Mouse (Mus musculus) megakaryocyte, adult 5-6 weeks (primary cell): ENCODE measurements around the gene Ppig. TPM values are rescaled to one million over a fixed set of nuclear protein-coding genes. Genes with fewer than 3 reads are reported as not detected.
A peak's percentile ranks its signal among the peaks of the same experiment; 100 is the strongest.
"Not testable (repeated sequence)": the region's sequence is repeated elsewhere in the genome, so short reads cannot be mapped to it uniquely, and the experiment has no call there.

ENCODE experiments used
- ATAC-seq: 2 replicates; pipeline ENCODE4 v1.8.0; 2016; ENCODE audit warnings: mild to moderate bottlenecking, inconsistent platforms; ENCODE audit not compliant: poor library complexity, severe bottlenecking
- total RNA-seq, 2 experiments: library from RNA; stranded (forward) in 1 of 2; stranded (reverse) in 1 of 2; fragments of 153-499, 151-499 nt in 1 of 2; fragments of 221-1000, 200-1000 nt in 1 of 2; gene quantifications; 2 replicates each; pipeline versions ENCODE4 v1.2.3 to v1.2.4; 2015 to 2017

The Ppig gene
- total RNA-seq (2015): 83.7 and 91.7 TPM in 2 replicates
- total RNA-seq (2017): 54.9 and 62.2 TPM in 2 replicates

GRCm38 (mm10) chr2:69722273-69722649 lies at the start of gene Ppig:
Gene Ppig (plus strand): TSS chr2:69722545.
- ATAC-seq: no peak

- ATAC-seq: no peak
Measured at GRCm38 (mm10) chr2:69673723-69674122, 48.6 kb upstream of the Ppig start.

- ATAC-seq: no peak
Measured at GRCm38 (mm10) chr2:69675266-69675665, 47.1 kb upstream of the Ppig start.

GRCm38 (mm10) chr2:69676713-69677112 lies 45.6 kb upstream of the Ppig start:
- ATAC-seq: no peak

DNA sequence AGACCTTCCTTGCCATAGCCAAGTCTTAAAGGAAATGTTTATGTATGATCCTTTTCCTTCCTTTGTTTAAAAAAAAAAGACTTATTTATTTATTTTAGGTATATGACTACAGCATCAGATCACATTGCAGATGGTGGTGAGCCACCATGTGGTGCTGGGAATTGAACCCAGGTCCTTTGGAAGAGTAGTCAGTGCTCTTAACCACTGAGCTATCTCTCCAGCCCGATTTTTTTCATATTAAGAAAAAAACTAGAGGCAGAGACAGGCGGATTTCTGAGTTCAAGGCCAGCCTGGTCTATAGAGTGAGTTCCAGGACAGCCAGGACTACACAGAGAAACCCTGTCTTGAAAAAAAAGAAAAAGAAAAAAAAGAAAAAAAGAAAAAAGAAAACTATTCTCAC lies 45.1 kb upstream of the Ppig start:
- not testable (repeated sequence) for ATAC-seq

- no peak; the same call in 1 of the 2 replicates for ATAC-seq
Measured at GRCm38 (mm10) chr2:69679990-69680389, 42.4 kb upstream of the Ppig start.

- ATAC-seq: no peak
Measured at GRCm38 (mm10) chr2:69681931-69682330, 40.4 kb upstream of the Ppig start.

- ATAC-seq: no peak
Measured at GRCm38 (mm10) chr2:69683036-69683805, 39.1 kb upstream of the Ppig start.

GRCm38 (mm10) chr2:69684488-69684887 lies 37.9 kb upstream of the Ppig start:
- ATAC-seq: no peak

DNA sequence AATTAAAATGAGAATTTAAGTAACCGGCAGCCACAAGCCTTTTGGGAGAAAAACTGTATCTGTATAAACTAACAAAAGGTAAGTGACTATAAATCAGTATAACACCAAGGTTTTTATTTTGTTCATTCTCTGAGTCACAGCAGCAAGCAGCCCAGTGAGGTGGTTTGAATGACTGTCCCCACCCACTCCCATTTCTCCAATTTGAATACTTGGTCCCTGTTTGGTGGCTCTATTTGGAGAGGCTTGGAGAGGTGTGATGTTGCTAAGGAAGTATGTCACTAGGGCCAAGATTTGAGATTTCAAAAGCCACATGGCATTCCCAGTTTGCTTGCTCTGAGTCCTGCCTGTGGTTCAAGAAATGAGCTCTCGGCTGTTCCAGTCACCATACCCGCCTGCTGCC lies 32.1 kb upstream of the Ppig start:
- ATAC-seq: no peak

DNA sequence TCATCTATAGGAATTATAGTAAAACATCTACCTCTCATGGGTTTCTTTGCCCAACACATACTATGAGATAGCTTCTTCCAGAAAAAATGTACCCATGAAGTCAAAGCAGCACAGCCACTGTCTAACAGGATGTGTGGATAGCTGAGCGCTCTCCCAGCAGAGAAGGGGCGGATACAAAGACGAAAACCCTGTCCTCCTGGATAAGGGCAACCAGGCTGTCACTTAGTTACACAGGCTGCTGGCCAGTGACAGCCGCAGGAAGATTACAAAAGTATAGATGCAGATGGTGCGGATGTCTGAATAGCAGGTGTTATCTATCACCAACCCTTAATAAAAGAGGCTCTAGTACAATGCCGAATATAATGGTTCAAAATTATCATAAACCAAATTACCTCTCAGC lies 31.5 kb upstream of the Ppig start:
- ATAC-seq: no peak

GRCm38 (mm10) chr2:69693501-69693900 lies 28.8 kb upstream of the Ppig start:
- ATAC-seq: no peak

GRCm38 (mm10) chr2:69700446-69700845 lies 21.9 kb upstream of the Ppig start:
- no peak for ATAC-seq

DNA sequence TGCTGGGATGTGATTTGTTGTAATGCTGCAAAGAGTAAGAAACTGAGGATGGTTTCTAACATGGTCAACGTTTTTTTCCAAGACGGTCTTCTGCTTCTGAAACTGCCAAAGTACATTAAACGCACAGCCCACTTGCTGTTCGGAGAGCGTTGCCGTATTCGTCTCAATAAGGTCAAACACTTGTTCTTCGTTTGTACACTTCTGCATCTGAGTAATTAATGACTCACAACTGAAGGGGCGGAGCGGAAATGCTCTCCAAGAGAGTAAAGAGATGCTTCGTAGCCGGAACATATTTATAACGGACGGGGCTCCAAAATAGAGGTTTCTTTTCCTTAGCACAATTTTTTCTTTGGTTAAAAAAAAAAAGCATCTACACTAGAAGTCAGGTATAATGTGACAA lies 10.2 kb upstream of the Ppig start:
- ATAC-seq: no peak

DNA sequence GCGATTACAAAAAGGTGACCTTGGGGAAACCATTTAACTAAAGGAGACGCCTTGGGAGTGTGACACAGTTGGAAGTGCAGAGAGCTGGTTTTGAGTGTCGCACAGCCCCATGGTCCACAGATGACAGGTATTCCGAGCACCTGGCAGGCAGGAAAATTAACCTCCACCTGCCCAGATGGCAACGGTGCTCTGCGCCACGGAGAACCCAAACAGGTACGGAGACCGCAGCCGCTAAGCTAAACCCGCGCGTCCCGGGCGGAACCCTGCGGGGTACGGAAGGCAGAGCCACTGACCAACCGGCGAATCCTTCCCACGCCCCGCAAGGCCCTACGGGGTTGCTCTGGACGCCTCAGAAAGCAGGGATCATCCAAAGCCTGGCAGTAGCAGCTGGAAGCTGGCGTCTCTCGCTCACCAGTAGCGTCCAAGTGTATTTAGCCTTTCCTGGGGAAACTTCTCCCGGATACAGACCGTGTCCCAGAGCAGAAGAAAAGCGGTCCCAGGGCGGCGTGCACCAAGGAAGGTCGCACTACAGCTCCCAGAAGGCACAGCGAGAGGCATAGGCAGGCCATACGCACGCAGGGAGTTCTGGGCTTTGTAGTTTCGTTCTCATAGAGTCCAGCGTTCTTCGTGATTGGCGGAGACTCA lies 9.2 kb upstream of the Ppig start, which contains the start of gene Fastkd1:
Fastkd1 (minus strand) TSS at position 536 of the 645 bp plus-strand sequence.
- ATAC-seq: peak; percentile 97

- ATAC-seq: no peak
Measured at GRCm38 (mm10) chr2:69713626-69714014, 8.7 kb upstream of the Ppig start.

- ATAC-seq: no peak
Measured at GRCm38 (mm10) chr2:69714126-69714525, 8.2 kb upstream of the Ppig start.

DNA sequence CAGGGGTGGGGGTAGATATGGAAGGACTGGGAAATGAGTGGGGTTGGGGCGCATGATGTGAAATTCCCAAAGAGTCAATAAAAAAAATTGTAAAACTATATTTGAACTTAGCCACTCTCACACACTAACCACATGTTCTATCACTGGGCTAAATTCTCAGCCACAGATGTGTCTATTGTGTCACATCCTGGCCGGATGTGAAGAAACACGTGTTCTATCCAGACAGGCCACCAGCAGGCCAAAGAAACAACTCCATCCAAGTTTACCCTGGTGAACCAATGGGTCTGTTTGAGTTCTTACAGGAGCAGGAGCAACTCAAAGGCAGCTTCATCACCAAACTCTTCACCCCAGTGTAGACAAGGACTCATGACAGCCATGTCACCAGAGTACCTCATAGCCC lies 5.9 kb upstream of the Ppig start:
- ATAC-seq: peak; percentile 56

DNA sequence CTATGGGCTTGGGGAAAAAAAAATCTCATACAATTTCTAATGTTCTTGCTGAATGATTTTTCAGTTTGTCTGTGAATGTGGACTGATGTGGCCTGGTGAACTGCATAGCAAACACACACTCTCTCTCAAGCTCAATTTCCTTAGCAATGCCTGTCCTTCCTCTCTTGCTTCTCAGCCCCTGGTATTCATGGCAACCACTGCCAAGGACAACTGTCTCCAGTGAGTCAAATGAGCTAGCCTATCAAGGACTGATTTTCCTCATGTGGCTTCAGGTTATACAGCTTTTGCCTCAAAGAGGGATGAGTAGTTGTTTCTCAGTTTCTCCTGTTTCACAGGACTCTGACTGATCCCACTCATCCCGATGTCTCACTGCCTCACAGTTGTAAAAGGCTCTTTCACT lies 3.2 kb upstream of the Ppig start:
- peak; percentile 2 for ATAC-seq

DNA sequence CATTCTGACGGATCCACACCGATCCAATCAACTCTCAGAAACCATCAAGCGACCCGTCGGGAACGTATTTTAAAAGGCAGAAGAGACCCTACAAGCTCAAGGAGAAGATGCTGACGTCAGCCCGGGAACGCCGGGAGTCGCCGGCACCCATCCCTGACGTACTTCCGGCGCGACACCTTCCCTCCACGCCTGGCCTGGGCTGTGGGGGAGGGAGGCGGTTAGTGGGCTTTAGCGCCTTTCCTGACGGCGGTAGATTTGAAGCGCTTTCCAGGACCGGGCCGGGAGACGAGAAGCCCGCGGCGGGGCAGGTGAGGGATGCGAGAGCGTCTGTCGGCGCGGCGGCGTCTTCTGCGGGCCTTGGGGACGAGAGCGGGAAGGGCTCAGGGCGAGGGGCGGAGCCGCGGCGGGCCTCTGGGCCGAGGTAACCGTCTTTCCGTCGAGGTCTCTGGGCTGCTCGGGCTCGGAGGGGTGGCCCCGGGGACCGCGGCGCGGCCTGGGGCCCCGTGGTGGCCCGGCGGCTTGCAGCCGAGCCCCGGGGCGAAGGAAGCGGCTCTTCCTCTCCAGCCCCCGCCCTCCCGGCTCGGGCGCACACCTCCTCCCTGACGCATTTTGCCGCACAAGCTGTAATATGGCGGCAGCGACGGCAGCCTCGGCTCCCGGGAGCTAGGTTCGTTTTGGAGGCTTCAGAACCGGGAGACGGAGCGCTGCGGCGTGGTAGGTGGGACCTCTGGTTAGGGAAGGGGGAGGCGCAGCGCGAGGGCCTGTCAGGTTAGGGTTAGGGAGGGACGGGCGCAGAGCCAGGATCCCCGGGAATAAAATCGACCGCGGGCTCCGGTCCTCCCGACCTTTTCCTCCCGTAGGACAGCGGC lies 539 bp downstream of the Ppig start:
- ATAC-seq: peak; percentile 87

DNA sequence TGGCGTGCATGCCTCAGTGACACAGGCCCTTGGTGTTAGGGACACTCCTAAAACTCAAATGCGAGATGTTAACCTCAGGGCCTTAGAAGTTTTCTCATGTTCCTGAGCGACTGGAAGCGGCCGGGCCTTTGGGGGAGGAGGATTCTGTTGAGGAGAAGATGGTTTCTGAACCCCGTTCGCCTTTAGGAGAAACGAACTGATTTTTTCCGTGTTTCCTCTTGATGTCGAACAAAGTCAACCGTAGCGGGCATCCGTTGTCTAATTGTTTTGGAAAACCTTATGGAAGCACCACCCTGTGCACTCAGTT lies 1.1 kb downstream of the Ppig start:
- peak; percentile 3; the same call in 1 of the 2 replicates for ATAC-seq

DNA sequence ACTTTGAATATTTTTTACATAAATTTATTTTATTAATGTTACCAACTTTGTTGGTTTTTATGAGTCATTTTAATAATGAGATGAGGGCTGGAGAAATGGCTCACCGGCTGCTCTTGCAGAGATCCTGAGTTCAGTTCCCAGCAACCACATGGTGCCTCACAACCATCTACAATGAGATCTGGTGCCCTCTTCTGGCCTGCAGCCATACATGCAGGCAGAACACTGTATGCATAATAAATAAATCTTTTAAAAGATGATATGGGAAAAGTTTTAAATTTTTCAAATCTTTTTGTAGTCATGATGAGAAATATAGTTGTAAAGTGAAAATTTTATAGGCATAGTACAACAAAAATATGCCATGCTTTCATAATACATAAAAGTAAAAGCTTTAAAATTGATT lies 22.7 kb downstream of the Ppig start:
- ATAC-seq: no peak
